Mouse (Mus musculus) urinary bladder, postnatal 4 days (tissue): ENCODE results near the gene Ggnbp2.

Experiments used
- DNase-seq, 2 experiments: peaks; one replicate each; pipeline ENCODE4 v3.0.0; 2021 to 2022; ENCODE audit warnings: low spot score in 2 of 2

Gene Ggnbp2

DNA sequence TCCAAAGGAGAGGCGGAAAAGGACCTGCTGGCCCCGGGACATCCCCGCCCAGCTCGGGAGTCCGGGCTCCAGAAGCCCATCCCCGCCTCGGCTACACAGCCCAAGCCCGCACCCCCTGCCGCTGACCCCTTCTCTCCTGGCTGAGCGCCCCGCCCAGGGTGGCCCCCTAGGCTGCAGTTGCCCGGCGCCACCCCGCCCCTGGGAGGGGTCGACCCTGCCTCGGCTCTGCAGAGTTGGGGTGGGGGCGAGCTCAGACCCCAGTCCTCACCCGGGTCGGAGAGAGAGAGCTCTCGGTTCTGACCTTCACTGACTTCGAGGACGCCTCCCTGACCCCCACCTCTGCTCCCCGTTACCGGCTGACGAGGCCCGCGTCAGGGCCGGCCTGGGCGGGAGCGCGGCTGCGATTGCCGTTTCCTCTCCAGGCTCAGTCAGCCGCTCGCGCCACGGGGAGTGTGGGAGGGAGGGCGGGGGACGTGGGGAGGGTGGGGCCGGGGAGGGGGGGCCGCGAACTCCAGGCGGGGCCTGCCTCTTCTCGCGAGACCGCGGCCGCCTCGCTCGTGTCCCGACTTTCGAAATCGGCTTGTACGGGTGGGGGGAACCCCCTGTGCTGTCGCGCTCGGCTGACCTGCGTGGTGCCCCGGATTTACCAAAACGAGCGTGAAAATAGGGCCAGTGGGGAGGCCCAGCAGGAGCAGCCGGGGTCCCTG lies at the start of gene Ggnbp2:
Gene Ggnbp2 (minus strand): TSS at position 481 of the 707 bp plus-strand sequence.
- DNase-seq = peak; percentile 89 to 94

DNA sequence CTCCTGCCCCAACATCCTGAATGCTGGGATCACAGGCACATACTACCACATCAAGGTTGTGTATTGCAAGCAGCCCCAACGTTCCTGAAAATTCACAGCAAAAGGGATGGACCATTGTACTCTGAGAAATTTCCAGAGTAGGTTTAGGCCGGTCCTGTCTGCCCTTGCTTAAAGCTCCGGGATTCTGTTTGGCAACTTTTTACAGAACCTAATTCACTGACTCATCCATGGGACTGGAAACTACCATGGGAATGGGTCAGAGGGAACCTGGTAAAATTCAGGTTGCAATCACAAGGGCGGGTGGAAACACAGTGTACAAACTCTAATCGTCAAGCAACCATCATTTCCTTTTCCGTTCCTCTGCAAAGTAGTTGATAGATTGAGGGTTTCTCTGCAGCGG lies 49.3 kb upstream of the Ggnbp2 start:
- no peak for DNase-seq

DNA sequence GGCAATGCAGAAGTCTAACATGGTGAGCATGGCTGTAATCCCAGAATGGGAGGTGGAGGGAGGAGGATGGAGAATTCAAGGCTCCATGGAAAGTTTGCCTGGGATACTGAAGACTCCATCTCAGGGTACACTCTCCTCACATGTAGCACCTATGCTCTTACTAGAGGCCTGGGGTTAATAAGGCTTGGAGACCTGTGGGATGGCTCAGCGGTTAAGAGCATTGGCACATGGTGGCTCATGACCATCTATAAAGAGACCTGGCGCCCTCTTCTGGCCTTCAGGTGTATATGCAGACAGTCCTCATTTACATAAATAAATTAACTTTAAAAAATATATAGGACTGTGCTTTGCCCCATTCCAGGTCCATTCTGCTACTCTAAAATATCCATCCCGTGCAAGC lies 48.7 kb upstream of the Ggnbp2 start:
- no peak for DNase-seq

DNA sequence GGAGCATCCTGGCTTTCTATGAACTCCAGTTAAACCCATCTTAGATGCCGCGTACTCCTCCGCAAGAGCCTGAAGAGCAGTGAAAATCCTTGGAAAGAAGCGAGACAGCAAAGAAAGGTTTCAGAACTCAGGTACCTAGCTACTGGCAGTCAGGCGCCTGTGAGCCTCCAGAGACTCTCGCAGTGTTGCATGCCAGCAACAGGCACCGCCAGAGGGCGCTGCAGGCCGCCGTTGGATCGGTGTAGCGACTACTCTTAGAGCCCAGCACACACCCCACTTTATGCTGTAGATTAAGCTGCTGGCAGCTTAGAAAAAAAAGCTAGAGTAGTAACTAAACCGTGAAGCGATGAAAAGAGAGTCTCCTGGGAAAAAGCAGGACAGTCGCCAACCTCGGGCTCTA lies 47.8 kb upstream of the Ggnbp2 start:
- peak; percentile 57 to 86 for DNase-seq

DNA sequence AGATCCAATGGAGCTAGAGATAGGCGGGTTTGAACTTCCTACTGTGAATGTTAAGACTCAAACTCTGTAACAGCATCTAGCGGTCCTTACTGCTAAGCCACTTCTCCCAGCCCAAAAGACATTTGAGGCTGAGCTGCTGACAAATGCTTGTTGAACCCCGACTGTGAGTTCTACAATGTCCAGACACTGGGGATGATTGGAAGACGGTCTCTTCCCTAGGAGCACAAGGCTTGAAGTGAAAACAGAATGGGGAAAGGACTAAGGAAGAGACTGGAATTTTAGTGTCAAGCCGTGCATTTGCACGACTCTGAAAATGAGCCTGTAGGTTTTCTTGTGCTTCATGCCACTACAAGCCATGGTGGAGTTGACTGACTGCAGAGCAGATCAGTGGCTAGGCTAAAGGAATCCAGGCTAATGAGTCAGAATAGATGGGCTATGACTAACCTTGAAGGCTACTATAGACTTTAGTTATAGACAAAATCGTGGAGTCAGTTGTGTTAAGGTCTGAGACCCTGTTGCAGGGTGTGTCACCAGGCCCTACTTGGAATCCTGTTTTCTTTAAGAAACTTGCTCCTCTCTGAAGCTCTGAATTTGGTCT lies 46.2 kb upstream of the Ggnbp2 start:
- DNase-seq = no peak

DNA sequence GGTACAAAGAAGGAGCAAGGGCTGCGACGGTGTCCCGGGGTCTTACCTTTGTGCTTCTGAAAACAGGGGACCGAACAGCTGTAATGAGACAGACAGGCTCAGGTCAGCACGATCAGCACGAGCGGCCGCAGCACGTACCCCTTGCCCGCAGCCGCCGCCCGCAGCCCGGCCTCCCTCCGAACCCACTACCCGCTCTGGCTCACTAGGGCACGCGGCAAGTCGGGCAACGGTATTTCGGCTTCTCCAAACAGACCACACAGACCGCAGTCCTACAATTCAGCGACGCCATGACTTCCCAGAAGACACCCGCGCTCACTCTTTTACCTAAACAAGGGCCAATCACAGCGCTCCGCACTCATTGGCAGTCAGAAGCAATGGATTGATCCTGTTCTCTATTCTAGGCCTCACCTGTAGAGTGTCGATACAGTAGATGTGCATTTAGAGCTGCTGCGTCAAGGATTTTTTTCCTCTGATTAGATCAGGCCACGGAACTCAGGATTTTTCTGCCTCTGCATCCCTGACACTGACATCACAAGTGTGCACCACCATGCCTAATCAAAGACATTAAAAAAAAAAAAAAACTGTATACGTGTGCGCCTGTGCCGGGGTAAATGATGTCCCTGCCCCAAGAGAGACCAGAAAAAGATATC lies 45.6 kb upstream of the Ggnbp2 start, which contains the start of gene Znhit3:
Gene Znhit3 (minus strand): TSS at position 314 of the 650 bp plus-strand sequence.
- DNase-seq = peak; percentile 69

DNA sequence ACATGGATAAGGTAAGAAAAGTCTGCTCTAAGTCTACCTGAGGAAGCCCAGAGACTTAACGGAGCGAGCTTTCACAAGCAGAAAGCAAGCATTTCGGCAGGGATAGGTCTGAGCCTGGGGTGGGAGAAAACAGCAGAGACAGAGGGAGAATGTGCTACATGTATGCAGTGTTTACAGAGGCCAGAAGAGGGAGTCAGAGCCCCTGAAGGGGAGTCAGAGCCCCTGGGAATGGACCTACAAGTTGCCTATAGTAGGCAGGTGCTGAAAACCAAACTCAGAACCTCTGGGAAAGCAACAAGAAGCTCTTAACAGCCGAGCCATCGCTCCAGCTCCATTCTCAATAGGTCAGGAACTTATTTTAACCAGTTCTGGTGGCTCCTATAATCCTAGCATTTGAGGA lies 44.1 kb upstream of the Ggnbp2 start:
- DNase-seq = no peak

DNA sequence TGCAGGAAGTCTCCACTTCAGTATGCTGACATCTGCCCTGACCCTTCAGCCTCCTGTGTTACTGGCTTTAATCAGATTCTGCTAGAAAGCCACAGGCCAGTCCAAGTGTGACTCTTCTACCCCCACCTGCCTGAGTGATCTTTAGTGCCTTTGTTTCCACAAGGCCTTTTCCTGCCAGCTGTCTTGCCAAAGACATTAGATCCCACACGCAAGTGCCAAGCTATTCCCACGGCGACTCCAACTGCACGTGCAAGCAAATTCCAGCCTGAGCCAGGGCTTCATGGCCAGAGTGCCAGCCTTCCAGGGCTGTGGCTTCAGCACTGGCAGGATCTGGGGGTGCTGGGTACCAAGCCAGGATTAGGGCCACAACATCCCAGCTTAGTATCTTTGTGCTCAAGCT lies 39.8 kb upstream of the Ggnbp2 start:
- no peak for DNase-seq

DNA sequence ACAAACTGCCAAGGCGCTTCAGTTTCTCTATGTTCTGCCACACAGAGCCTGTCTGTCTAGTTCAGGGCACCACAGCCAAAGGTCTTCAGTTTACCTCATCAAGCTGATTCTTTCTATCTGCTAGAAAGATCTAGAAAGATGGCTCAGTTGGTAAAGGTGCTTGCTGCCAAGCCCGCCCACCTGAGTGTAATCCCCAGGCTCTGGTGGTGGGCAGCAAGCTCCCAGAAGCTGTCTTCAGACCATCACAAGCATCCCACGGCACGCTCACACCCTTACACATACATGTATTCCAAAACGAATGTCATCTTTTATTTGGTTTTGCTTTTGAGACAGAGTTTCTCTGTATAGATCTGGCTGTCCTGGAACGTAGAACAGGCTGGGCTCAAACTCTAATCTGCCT lies 37.9 kb upstream of the Ggnbp2 start:
- no peak for DNase-seq

DNA sequence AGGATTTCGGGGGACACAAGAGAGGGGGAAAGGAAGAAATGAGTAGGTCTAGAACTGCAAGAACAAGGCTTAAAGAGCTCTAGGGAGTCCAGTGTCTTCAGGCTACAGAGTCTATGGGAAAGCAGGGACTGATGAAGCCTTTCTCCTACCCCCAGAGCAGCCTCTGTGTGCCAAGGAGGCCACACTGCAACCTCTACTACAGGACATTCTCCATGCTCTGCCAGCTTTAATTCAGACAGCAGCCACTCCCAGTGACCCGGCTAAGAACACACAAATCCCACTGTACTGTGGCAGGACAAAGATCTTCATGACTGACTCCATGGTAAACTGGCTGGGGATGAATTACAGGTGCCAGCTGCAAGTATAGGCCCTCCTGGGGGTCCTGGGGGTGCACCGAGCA lies 36.5 kb upstream of the Ggnbp2 start:
- DNase-seq = no peak

DNA sequence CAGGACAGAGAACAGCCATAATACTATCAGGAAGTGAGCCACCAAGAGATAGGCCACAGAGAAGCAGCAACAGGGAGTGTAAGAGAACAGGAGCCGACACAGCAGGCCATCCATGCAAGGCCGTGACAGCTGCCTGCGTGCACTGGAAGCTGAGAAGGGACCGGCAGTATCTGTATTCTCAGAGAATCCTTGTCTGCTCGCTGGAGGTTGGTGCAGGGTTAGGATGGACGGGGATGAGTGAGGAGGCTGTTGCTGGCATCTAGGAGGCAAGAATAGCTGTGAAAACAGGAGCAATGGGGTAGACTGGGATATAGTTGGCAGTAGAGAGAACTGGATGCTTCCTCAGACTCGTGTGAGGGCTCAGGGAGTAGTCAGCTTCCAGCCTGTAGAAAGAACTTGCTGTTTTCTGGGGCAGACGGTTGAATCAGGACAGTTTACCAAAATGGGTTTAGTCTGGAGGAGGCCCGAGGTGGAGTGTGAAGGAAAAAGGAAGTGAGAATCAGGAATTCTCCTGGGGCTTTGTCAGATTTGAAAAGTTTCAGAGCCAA lies 34.1 kb upstream of the Ggnbp2 start:
- DNase-seq = no peak

DNA sequence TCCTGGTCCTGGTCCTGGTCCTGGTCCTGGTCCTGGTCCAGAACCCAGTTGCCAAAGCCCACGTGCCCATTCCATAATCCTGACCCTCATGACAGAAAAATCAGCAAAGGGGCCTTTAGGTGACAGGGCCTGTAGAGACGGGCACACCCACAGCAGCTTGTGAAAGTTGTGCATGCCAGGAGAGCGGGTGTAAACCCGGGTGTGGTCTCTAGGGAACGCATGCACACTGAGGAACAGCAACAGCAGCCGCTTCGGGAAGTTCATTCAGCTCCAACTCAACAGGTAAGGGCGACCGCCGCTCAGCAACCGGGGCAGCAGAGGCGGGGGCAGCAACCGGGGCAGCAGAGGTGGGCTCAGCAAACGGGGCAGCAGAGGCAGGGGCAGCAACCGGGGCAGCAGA lies 22.5 kb upstream of the Ggnbp2 start:
- DNase-seq = no peak

DNA sequence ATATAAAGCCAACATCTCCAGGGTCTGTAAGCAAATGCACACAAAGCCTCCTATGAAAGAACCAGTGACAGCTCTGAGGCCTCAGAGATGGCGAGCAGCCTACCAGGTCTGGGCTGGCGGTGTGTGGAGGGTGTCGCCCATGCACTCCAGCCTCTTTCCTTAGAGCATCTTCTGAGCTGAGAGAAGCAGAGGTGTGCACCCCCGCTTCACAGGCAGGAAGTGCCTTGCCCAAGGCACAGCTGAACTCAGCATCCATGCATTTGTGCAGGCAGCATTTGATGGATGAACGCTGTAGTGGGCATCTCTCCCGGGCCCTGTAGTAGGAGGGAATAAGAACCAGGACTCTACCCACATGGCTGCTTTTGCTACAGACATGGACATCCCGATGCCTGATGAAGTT lies 21.1 kb upstream of the Ggnbp2 start:
- DNase-seq = peak in 1 of 2 experiments; percentile 52

DNA sequence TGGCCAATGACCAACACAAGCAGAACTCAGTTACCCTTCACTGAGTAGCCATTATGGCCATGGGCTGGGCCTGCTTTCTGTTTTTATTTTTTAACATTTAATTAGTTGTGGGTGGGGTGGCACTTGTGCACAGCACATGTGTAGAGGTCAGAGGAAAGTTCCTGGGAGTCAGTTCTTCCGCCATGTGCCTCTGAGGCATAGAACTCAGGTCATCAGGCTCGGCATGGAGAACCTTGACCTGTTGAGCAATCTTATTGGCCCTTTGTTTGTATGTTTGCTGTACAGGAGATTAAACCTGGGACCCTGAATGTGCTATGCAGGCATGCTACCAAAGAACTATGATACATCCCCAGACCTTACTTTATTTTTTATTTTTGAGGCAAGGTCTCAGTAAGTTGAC lies 18.9 kb upstream of the Ggnbp2 start:
- DNase-seq = no peak

DNA sequence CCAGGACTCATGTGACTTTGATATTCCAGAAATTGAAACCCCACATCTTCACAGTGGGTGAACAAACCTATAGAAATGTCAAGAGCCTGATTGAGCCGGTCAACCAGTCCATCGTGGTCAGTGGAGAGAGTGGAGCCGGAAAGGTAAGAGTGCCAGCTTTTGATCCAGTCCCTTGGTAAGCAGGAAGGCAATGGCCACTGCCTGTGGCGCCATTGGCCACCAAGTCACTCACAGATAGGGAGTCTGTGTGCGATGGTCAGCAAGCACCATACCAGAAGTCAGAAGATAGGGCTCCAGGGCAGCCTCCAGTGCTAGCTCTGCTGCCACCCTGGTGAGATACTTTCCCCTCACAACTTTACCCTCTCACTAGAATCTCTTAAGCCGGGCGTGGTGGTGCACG lies 17.4 kb upstream of the Ggnbp2 start:
- no peak for DNase-seq

DNA sequence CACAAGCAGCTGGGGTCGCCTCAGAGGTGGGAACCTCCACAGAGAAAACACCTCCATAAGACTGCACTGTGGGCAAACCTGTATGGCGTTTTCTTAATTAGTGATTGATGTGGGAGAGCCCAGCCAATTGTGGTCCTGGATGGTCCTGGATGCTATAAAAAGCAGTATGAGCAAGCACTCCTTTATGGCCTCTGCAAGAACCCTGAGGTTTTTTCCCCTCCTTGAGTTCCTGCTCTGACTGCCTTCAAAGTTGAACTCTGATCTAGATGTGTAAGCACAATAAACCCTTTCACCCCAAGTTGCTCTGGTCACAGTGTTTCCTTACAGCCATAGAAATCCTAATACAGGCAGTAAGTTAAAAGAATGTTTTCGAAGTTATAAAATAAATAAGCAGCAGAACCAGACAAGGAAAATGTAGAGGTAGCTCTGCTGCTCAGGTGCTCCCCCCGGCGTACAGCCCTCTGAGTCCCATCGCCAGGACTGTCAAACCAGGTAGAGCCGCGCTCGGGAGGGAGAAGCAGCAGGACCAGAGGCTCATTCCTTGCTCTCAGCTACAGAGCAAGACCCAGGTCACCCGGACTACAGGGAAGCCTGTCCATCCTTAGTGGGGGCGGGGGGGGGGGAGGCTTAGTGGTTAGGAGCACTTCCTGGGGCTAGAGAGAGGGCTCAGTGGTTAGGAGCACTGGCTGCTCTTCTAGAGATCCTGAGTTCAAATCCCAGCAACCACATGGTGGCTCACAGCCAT lies 16.3 kb upstream of the Ggnbp2 start:
- no peak for DNase-seq

DNA sequence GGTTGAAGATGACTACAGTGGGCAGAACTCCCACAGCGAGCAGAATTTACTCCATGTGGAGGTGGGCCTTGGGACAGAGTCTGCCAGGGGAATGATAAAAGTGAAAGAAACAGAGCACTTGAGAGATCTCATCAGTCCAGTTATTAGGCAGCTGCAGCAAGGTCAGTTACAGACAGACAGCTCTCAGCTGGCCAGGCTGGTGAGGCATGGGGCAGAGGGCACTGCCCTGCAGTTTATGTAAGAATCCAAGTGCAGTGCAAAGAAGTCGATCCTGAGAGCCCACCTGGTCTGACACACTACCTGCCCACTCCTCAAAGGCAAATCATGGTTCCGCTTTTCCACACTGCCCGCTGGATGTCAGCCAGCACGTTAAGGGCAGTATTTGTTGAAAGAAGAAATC lies 15.6 kb upstream of the Ggnbp2 start:
- DNase-seq = no peak

DNA sequence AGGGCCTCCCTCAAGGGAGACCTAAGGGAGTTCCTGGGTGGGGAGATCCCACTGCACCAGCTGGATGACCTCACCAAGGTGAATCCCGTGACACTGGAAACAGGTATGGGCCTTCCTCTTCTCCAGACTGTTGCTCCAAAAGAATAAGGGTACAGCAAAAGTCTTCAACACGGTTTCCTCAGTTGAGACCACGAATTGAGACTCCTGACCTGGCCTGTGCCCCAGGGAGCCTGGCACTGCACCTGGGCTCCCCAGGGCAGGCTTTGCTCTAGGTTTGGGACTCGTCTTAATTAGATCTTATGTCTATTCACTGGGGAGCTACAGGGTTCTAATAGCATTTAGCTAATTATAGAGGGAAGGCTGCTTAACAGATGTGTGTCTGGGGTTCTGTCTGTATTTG lies 14.6 kb upstream of the Ggnbp2 start:
- DNase-seq = no peak

DNA sequence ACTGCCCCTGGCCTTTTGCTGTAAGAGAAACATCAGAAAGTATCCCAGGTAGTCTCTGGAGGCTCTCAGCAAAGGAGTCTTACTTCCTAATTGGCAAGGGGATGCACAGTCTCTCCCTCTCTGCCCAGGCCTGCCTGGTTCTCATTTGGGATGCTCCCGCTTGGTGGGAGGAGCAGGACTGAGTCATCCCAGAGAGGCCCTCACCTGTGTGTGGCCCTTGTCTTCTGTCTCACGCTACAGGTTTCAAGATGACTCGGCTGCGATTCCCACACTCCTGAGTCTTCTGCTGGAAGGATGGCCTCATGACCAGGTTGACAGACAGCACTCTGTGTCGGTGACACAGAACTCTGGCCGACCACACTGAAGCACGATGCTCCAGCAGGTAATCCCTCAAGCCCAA lies 11.7 kb upstream of the Ggnbp2 start:
- peak in 1 of 2 experiments; percentile 55 for DNase-seq

DNA sequence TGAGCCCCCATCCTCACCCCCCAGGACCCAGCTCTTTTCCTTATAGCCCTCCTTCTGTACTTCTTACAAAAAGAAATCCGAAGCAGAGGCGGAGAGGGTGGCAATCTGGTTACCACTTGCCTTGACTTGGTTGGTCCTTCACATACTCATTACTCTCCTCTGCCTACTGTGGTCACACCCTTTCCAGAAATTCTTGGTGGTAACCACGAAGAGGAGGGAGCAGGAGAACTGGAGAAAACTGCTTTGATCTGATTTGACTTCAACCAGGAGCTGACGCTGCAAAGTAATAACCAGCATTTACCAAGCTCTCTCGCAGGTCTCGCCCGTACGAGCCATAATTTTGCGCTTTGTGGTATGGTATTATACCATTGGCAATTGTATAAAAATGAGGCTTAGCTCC lies 10.4 kb upstream of the Ggnbp2 start:
- no peak for DNase-seq

DNA sequence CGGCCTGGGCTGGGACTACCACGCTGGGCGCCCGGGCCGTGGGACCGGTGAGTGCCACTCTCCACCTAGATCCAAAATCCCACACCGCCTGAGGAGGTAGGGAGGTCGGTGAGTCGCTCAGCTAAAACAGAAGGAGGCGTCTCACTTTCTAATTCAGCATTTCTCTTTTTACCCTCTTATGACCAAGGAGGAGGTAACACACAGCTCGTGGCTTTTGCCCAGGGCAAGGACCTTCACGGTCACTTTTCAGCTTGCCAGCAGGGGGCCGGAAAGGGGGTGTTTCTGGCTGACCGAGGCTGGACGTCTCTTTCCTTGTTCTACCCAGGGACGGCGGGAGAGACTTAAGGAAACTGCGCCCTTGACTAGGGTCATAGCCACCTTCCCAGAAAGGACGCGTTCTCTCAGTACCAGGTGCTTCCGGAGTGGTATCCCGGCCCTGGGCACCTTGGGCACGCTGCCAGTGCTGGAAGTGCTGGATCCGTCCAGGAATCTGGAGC lies 9.9 kb upstream of the Ggnbp2 start:
- peak; percentile 57 to 64 for DNase-seq
